Mouse (Mus musculus): ENCODE results near the gene Cd99l2.

- no peak for TF ChIP-seq CTCF (IDR thresholded peaks at IDR 0.05; ENCODE audit: extremely low read depth, insufficient read length, insufficient replicate concordance, low read depth, low read length)
- TF ChIP-seq POLR2A (IDR thresholded peaks at IDR 0.05; ENCODE audit: low read depth, low read length): no peak
These were observed 35.5 kb upstream of the Cd99l2 start for GRCm38 (mm10) chrX:71528150-71528549.
